Mouse (Mus musculus) cerebellum, postnatal 36 days (tissue): ENCODE measurements around the gene AC141477.1.

Source experiments
- DNase-seq, 2 experiments: peaks; one replicate each; pipeline ENCODE4 v3.0.0; 2021 to 2022; ENCODE audit warnings: mixed read lengths in 2 of 2

The AC141477.1 gene

GRCm38 (mm10) chr10:76440281-76440680 is at the start of gene AC141477.1:
Gene AC141477.1 (minus strand): TSS chr10:76440444.
- DNase-seq = no peak

GRCm38 (mm10) chr10:76489205-76489604 is 49.0 kb upstream of the AC141477.1 start:
- no peak for DNase-seq

- DNase-seq = no peak
These were observed 48.0 kb upstream of the AC141477.1 start for GRCm38 (mm10) chr10:76488265-76488664.

GRCm38 (mm10) chr10:76486302-76486701 is 46.1 kb upstream of the AC141477.1 start:
- no peak for DNase-seq

- no peak for DNase-seq
These were observed 41.2 kb upstream of the AC141477.1 start for GRCm38 (mm10) chr10:76481480-76481879.

- no peak for DNase-seq
These were observed 40.6 kb upstream of the AC141477.1 start for GRCm38 (mm10) chr10:76480851-76481250.

GRCm38 (mm10) chr10:76473759-76474158 is 33.5 kb upstream of the AC141477.1 start:
- DNase-seq = no peak

GRCm38 (mm10) chr10:76468203-76469162 is 28.2 kb upstream of the AC141477.1 start, which contains the start of the genes Mcm3ap and Ybey:
Gene Mcm3ap (plus strand): TSS chr10:76468927.
Gene Ybey (minus strand): TSS chr10:76469114.
- peak; percentile 88 to 89 for DNase-seq

- DNase-seq = no peak
These were observed 22.5 kb upstream of the AC141477.1 start for GRCm38 (mm10) chr10:76462721-76463120.

GRCm38 (mm10) chr10:76462312-76462711 is 22.1 kb upstream of the AC141477.1 start:
- DNase-seq = no peak

GRCm38 (mm10) chr10:76461255-76461654 is 21.0 kb upstream of the AC141477.1 start:
- no peak for DNase-seq

- DNase-seq = peak; percentile 43 to 44
These were observed 15.0 kb upstream of the AC141477.1 start for GRCm38 (mm10) chr10:76455289-76455688.

GRCm38 (mm10) chr10:76448851-76449250 is 8.6 kb upstream of the AC141477.1 start, which contains the start of gene 2610028H24Rik:
Gene 2610028H24Rik (plus strand): TSS chr10:76449081.
- DNase-seq = no peak

GRCm38 (mm10) chr10:76447406-76448229 is 7.4 kb upstream of the AC141477.1 start:
- no peak for DNase-seq

- no peak for DNase-seq
These were observed 5.9 kb upstream of the AC141477.1 start for GRCm38 (mm10) chr10:76445996-76446681.

GRCm38 (mm10) chr10:76442178-76443088 is 2.2 kb upstream of the AC141477.1 start, which contains the start of gene Pcnt:
Gene Pcnt (minus strand): TSS chr10:76442786.
- DNase-seq = peak; percentile 94 to 97

- DNase-seq = no peak
These were observed 945 bp downstream of the AC141477.1 start for GRCm38 (mm10) chr10:76439107-76439890.

- no peak for DNase-seq
These were observed 6.3 kb downstream of the AC141477.1 start for GRCm38 (mm10) chr10:76433925-76434324.

- no peak for DNase-seq
These were observed 14.6 kb downstream of the AC141477.1 start for GRCm38 (mm10) chr10:76425674-76426073.

- DNase-seq = peak; percentile 56 to 74
These were observed 23.4 kb downstream of the AC141477.1 start for GRCm38 (mm10) chr10:76416811-76417210.
